Mouse (Mus musculus): ENCODE data around the gene Csnk2a1. TPM values are rescaled to one million over a fixed set of nuclear protein-coding genes. Genes with fewer than 3 reads are reported as not detected.
"Not testable (repeated sequence)": the region's sequence is repeated elsewhere in the genome, so short reads cannot be mapped to it uniquely, and the experiment has no call there.

Csnk2a1 gene
- polyA plus RNA-seq, 1 experiment from 2014 or later: 106 TPM

DNA sequence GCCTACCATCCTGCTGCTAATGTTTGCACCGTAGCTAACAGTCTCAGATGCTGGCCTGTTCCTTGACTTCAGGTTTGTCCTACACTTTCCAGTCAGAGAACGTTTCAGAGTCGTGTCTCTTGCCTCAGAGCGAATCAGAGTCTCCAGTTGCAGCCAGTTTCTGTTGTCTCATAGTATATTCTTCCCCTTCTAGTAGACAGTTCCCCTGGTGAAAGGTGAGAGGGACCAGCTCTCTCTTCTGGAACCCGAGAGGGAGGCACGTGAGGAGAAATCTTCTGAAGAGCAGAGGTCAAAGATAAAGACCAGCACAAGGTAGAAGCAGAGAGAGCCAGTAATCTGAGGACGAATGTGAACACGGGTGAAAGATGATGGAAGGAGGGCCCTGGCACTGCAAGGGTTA, 61.4 kb downstream of the Csnk2a1 start:
- Histone ChIP-seq H3K36me3 (ENCODE audit: control insufficient read depth, insufficient read depth, low read length) (peaks cover 42% of the 10 kb centered on the region), H3K9ac (ENCODE audit: low read length) (no peak overlapping the region), H3K4me3 (ENCODE audit: control insufficient read depth in 1 of 2, insufficient read depth in 1 of 2, low read depth in 1 of 2, low read length in 2 of 2) (no peak overlapping the region), H3K27ac (replicated peaks in 1 of 2; ENCODE audit: control insufficient read depth in 1 of 2, insufficient read depth in 1 of 2, low read depth in 2 of 2, low read length in 2 of 2) (no peak overlapping the region), H3K9me3 (ENCODE audit: control insufficient read depth, low read length) (no peaks in the 10 kb centered on the region), H3K27me3 (ENCODE audit: control insufficient read depth, insufficient read depth, low read length) (no peaks in the 10 kb centered on the region), H3K4me2 (ENCODE audit: low read length) (no peak overlapping the region), H3K4me1 (ENCODE audit: control insufficient read depth in 2 of 2, insufficient read depth in 2 of 2, low read length in 2 of 2) (peaks cover 0 to 3% of the 10 kb centered on the region in 2 experiments; a peak in 1 of 4 replicates)
- no peak for ATAC-seq (ENCODE audit: insufficient number of reproducible peaks, insufficient read depth, low FRiP score, low read depth)
- 66% methylated on average over 8 of the region's 8 CpGs for WGBS

- not testable (repeated sequence) for H3K4me2 ChIP-seq (ENCODE audit: low read length); H3K4me1 ChIP-seq (ENCODE audit: control insufficient read depth in 2 of 2, insufficient read depth in 2 of 2, low read length in 2 of 2); H3K4me3 ChIP-seq (ENCODE audit: control insufficient read depth in 1 of 2, insufficient read depth in 1 of 2, low read depth in 1 of 2, low read length in 2 of 2); H3K27ac ChIP-seq (replicated peaks in 1 of 2; ENCODE audit: control insufficient read depth in 1 of 2, insufficient read depth in 1 of 2, low read depth in 2 of 2, low read length in 2 of 2); H3K27me3 ChIP-seq (ENCODE audit: control insufficient read depth, insufficient read depth, low read length); H3K9ac ChIP-seq (ENCODE audit: low read length); H3K9me3 ChIP-seq (ENCODE audit: control insufficient read depth, low read length); ATAC-seq (ENCODE audit: insufficient number of reproducible peaks, insufficient read depth, low FRiP score, low read depth)
- H3K36me3 ChIP-seq (ENCODE audit: control insufficient read depth, insufficient read depth, low read length): peaks cover 26% of the 10 kb centered on the region
- 79% methylated on average over 1 of the region's 2 CpGs for WGBS
Measured at GRCm38 (mm10) chr2:152289623-152290022, 63.0 kb downstream of the Csnk2a1 start.

DNA sequence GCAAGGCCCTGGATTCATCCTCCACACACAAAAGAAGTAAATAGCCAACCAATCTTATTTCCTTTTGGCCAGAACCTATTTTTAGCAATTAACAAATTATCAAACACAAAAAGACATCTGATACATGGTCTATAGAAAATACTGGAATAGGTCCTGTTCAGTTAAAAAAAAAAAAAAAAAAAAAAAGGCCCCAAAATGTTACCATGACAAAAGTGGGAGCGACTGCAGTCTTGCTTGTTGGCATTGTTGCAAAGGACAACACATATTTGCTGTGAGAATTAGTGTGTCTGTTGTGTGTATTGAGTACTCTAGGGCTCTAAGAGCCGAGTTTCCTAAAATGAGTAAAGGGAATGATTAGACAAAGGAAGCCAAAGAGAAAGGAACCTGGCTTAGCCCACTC, 65.8 kb downstream of the Csnk2a1 start:
- H3K27me3 ChIP-seq (ENCODE audit: control insufficient read depth, insufficient read depth, low read length): no peaks in the 10 kb centered on the region
- no peak overlapping the region for H3K4me3 ChIP-seq (ENCODE audit: control insufficient read depth in 1 of 2, insufficient read depth in 1 of 2, low read depth in 1 of 2, low read length in 2 of 2)
- H3K4me1 ChIP-seq (ENCODE audit: control insufficient read depth in 2 of 2, insufficient read depth in 2 of 2, low read length in 2 of 2): peaks cover 2 to 21% of the 10 kb centered on the region in 2 experiments
- H3K9me3 ChIP-seq (ENCODE audit: control insufficient read depth, low read length): no peaks in the 10 kb centered on the region
- H3K36me3 ChIP-seq (ENCODE audit: control insufficient read depth, insufficient read depth, low read length): peaks cover 4% of the 10 kb centered on the region; the same call in 1 of the 2 replicates
- H3K27ac ChIP-seq (replicated peaks in 1 of 2; ENCODE audit: control insufficient read depth in 1 of 2, insufficient read depth in 1 of 2, low read depth in 2 of 2, low read length in 2 of 2): no peak overlapping the region
- 66% methylated on average over 2 of the region's 2 CpGs for WGBS
- no peak overlapping the region for H3K4me2 ChIP-seq (ENCODE audit: low read length)
- H3K9ac ChIP-seq (ENCODE audit: low read length): no peak overlapping the region
- no peak for ATAC-seq (ENCODE audit: insufficient number of reproducible peaks, insufficient read depth, low FRiP score, low read depth)

- H3K9me3 ChIP-seq (ENCODE audit: control insufficient read depth, low read length): no peaks in the 10 kb centered on the region
- no peaks in the 10 kb centered on the region for H3K27me3 ChIP-seq (ENCODE audit: control insufficient read depth, insufficient read depth, low read length)
- H3K36me3 ChIP-seq (ENCODE audit: control insufficient read depth, insufficient read depth, low read length): no peaks in the 10 kb centered on the region
- peak; percentile 28; the same call in 1 of the 2 replicates for ATAC-seq (ENCODE audit: insufficient number of reproducible peaks, insufficient read depth, low FRiP score, low read depth)
- WGBS: 1% methylated on average over 15 of the region's 15 CpGs
- H3K27ac ChIP-seq (replicated peaks in 1 of 2; ENCODE audit: control insufficient read depth in 1 of 2, insufficient read depth in 1 of 2, low read depth in 2 of 2, low read length in 2 of 2): peak overlapping the region in 1 of 2 experiments; percentile 17; a peak in 2 of 4 replicates
- peaks cover 8 to 28% of the 10 kb centered on the region in 2 experiments for H3K4me1 ChIP-seq (ENCODE audit: control insufficient read depth in 2 of 2, insufficient read depth in 2 of 2, low read length in 2 of 2)
- peak overlapping the region; percentile 94 for H3K9ac ChIP-seq (ENCODE audit: low read length)
- H3K4me3 ChIP-seq (ENCODE audit: control insufficient read depth in 1 of 2, insufficient read depth in 1 of 2, low read depth in 1 of 2, low read length in 2 of 2): peak overlapping the region; percentile 94 to 96
- H3K4me2 ChIP-seq (ENCODE audit: low read length): peak overlapping the region; percentile 65
Measured at GRCm38 (mm10) chr2:152293179-152293726, 66.6 kb downstream of the Csnk2a1 start.

- Histone ChIP-seq H3K4me2 (ENCODE audit: low read length) (peak within 1 kb of the TSS; percentile 65), H3K27ac (replicated peaks in 1 of 2; ENCODE audit: control insufficient read depth in 1 of 2, insufficient read depth in 1 of 2, low read depth in 2 of 2, low read length in 2 of 2) (peak within 1 kb of the TSS; percentile 63 to 92), H3K27me3 (ENCODE audit: control insufficient read depth, insufficient read depth, low read length) (no peaks in the 10 kb centered on the region), H3K36me3 (ENCODE audit: control insufficient read depth, insufficient read depth, low read length) (no peaks in the 10 kb centered on the region), H3K9ac (ENCODE audit: low read length) (peak within 1 kb of the TSS; percentile 94), H3K9me3 (ENCODE audit: control insufficient read depth, low read length) (no peaks in the 10 kb centered on the region), H3K4me1 (ENCODE audit: control insufficient read depth in 2 of 2, insufficient read depth in 2 of 2, low read length in 2 of 2) (peaks cover 8 to 34% of the 10 kb centered on the region in 2 experiments), H3K4me3 (ENCODE audit: control insufficient read depth in 1 of 2, insufficient read depth in 1 of 2, low read depth in 1 of 2, low read length in 2 of 2) (peak within 1 kb of the TSS; percentile 94 to 96)
- WGBS: under 1% methylated on average over 68 of the region's 70 CpGs
- ATAC-seq (ENCODE audit: insufficient number of reproducible peaks, insufficient read depth, low FRiP score, low read depth): peak; percentile 98
Measured at GRCm38 (mm10) chr2:152293727-152294475, 67.3 kb downstream of the Csnk2a1 start, which contains the start of gene Tbc1d20. Gene Tbc1d20 (plus strand): TSS chr2:152293828.

- Histone ChIP-seq H3K36me3 (ENCODE audit: control insufficient read depth, insufficient read depth, low read length) (no peaks in the 10 kb centered on the region), H3K27ac (replicated peaks in 1 of 2; ENCODE audit: control insufficient read depth in 1 of 2, insufficient read depth in 1 of 2, low read depth in 2 of 2, low read length in 2 of 2) (peak overlapping the region in 1 of 2 experiments; percentile 92; a peak in 1 of 4 replicates), H3K4me2 (ENCODE audit: low read length) (peak overlapping the region; percentile 65), H3K9me3 (ENCODE audit: control insufficient read depth, low read length) (no peaks in the 10 kb centered on the region), H3K9ac (ENCODE audit: low read length) (peak overlapping the region; percentile 94), H3K4me1 (ENCODE audit: control insufficient read depth in 2 of 2, insufficient read depth in 2 of 2, low read length in 2 of 2) (peaks cover 8 to 31% of the 10 kb centered on the region in 2 experiments), H3K4me3 (ENCODE audit: control insufficient read depth in 1 of 2, insufficient read depth in 1 of 2, low read depth in 1 of 2, low read length in 2 of 2) (peak overlapping the region; percentile 94 to 96; a peak in 3 of 4 replicates), H3K27me3 (ENCODE audit: control insufficient read depth, insufficient read depth, low read length) (no peaks in the 10 kb centered on the region)
- WGBS: 35% methylated on average over 5 of the region's 5 CpGs
- no peak for ATAC-seq (ENCODE audit: insufficient number of reproducible peaks, insufficient read depth, low FRiP score, low read depth)
Measured at GRCm38 (mm10) chr2:152294541-152294940, 67.9 kb downstream of the Csnk2a1 start.

GRCm38 (mm10) chr2:152302862-152303261, 76.2 kb downstream of the Csnk2a1 start:
- Histone ChIP-seq H3K9me3 (ENCODE audit: control insufficient read depth, low read length) (no peaks in the 10 kb centered on the region), H3K27me3 (ENCODE audit: control insufficient read depth, insufficient read depth, low read length) (no peaks in the 10 kb centered on the region), H3K4me3 (ENCODE audit: control insufficient read depth in 1 of 2, insufficient read depth in 1 of 2, low read depth in 1 of 2, low read length in 2 of 2) (no peak overlapping the region), H3K36me3 (ENCODE audit: control insufficient read depth, insufficient read depth, low read length) (peaks cover 60% of the 10 kb centered on the region), H3K4me2 (ENCODE audit: low read length) (no peak overlapping the region), H3K9ac (ENCODE audit: low read length) (no peak overlapping the region), H3K27ac (replicated peaks in 1 of 2; ENCODE audit: control insufficient read depth in 1 of 2, insufficient read depth in 1 of 2, low read depth in 2 of 2, low read length in 2 of 2) (no peak overlapping the region), H3K4me1 (ENCODE audit: control insufficient read depth in 2 of 2, insufficient read depth in 2 of 2, low read length in 2 of 2) (peaks cover 2 to 10% of the 10 kb centered on the region in 2 experiments; a peak in 3 of 4 replicates)
- WGBS: 79% methylated on average over 2 of the region's 2 CpGs
- no peak for ATAC-seq (ENCODE audit: insufficient number of reproducible peaks, insufficient read depth, low FRiP score, low read depth)

Measured in heart, embryonic 14.5 days (tissue).